Mouse (Mus musculus) retina, postnatal 1 day (tissue): ENCODE measurements at regions not wholly inside any gene's neighbourhood (a gene's known extent, or its start where the extent isn't known, plus 50 kb on each side); places are given as distances from the start of the nearest gene placed in this dataset.

Experiments
- DNase-seq: peaks from one replicate; pipeline ENCODE4 v3.0.0-alpha.2; 2012

DNA sequence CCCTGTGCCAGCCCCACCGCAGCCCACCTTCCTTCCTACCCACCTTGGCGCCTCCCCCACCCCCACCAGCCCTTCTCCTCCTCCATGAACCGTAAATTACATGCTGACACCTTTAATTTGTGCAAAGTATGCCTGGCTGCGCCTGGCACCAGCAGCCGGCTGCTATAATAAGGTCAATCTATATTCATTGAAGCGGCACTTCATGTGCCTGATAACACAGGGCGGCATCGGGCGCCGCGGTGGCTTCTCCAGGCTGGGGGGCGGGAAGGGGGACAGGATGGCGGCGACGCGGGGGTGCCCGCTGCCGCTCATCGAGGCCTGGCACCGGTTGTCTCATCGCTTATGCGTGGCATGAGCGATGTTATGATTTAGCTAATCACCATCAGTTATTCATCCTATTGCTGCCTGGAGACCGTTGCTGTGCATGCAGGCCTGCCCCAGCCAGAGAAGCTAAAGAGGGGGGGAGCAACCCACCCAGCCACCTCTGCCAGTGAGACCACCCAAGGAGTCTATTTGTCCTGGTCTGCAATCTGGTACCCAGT is 157.5 kb downstream of the Rplp1 start:
- peak; percentile 96 for DNase-seq

DNA sequence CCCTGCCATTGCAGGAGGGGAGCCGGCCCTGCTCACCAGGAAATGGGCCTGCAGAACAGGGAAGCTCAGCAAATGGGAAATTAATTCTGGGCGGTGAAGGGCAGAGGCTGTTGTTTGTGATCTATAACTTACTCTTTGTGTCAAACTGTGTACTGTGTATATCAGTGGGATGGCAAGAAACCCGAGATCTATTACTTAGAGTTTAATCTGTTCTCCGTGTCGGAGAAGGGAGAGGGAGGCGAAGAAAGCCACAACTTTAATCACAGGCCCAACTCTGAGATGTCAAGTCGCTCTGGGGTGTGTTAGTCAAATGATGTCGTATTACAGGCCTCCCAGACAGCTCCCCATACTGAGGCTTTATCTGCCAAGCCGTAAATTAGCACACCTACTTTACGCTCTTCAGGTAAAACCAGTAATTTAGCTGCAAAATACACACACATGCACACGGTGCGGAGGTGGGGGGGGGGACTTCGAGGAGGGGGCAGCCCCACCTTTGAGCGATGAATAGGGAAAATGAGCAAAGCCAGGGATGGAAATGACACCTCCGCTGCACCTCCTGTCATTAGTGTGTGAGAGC is 158.0 kb downstream of the Rplp1 start:
- no peak for DNase-seq

DNA sequence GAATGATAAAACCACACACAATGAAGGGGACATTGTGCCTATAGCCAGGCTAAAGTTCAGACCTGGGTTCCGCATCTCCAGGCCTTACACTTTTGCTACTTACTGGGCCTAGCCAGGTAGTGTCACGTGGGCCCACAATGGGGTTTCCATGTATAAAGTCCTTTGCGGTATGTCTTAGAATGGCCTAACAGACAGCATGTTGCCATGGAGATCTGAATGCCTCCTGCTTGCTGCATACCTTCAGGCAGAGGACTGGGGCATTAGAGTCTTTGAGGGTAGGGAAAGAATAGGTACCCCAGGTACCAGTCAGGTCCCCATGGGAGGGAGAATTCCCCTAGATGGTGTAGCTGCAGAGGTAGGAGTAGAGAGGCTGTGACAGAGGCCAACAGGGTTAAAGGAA is 159.0 kb downstream of the Rplp1 start:
- peak; percentile 20 for DNase-seq

DNA sequence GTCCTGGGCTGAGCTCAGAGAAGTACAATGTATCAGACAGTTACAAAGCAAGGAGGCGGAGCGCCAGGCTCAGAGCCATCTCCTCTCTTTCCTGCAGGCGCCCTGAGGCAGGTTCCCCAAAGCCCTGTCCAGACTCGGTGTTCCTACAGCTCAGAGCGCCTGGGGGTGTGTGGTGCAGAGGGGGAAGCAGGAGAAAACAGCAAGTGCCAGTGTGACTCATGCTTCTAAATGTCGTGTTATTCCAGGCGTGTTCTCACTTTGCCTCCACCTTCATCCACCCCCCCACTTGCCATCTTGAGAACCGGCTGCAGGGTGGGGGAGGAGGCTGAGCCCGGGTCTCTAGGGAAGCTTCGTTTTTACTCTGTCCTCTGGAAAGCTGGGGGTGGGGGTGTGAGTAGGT is 160.5 kb downstream of the Rplp1 start:
- peak; percentile 54 for DNase-seq

DNA sequence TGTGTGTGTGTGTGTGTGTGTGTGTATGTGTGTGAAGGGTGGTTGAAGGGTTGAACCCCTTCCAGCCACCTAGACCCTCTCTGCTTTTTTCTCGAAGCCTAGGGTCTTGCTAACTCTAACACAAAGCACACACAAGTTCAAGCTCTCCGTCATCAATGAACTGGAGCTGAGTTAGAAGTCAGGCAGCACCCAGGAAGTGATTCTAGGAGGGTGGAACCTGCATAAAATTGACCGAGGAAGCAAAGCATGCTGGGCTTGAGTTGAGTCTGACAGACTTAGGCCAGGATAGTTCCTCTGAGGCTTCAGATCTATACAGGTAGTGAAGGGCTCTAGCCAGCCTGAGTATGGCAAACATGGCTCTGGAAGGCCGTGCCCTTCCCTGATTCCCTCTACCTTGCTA is 165.1 kb downstream of the Rplp1 start:
- no peak for DNase-seq

DNA sequence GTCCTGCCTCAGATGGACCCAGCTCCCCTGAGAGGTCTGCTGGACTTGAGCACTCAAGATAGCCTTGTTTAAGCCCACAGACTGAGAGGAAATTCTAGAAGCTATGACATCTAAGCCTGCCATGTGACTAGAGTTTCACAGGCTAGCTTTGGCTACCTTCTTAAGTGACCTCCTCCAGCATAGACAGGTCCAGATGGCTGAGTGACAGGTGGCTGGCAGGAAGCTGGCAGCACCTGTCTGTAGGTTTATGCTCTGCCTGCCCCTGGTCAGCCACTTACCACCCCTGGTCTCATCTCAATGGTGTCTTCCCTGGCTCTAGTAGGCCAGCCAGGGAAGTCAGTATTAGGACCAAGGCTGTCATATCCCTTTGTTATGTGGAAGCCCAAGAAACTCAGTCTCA is 165.9 kb downstream of the Rplp1 start:
- DNase-seq, result no peak

DNA sequence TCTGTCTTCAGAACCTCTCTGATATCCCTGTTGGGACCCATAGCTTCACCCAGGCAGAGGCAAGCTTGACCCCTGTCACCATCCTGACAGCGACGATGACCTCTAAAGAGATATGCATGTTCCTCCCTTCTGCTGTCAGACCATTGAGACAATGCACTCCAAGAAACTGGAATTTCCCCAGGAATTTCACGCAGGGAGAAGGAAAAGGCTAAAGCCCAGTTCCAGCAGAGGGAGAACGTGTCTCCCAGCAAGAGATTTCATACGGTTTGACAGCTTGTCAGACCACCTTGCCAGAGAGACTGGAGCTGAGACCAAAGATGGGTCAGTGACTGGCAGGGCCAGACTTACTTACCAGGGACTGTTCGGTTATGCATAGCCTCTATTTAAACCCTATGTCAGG is 167.9 kb downstream of the Rplp1 start:
- peak; percentile 14 for DNase-seq

DNA sequence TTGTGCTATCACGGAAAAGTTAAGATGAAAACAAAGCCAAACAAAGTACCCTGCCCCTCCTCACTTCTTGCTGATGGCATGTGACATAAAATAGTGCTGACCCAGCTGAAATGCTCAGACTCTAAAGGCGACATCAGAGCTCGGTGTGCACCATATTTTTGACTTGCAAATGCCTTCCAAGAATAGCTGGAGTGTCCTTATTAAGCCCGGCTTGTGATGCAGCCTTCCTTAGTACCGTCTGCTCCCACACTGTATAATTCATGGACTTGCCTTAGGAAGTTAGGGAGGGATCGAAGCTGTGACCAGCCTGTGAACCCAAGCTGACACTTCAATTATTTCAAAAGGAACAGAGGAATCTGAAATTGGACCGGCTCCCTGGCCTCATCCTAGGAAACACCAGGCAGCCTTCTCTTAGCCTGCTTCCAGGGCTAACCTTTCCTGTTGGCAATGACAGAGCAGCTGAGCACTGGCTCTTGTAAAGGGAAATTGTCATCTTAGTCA is 169.0 kb downstream of the Rplp1 start:
- DNase-seq, result peak; percentile 48

DNA sequence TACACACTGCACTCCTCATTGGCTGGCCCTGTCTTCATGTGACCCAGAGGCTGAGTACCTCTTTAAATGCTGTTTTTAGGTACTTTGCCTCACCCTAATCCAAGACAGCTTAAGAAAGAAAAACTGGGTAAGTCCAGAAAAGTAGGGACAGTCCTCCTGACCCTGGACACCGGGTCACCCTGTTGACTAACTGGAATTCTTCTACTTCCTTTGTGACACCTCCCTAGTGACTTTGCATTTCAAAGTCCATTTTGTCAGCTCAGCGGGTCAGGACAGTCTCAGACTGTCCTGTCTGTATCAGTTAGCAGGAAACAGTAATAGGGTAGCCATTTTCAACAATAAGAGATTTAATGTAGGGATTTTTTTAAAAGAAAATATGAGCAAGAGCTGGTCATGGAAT is 180.8 kb downstream of the Rplp1 start:
- DNase-seq, result no peak

DNA sequence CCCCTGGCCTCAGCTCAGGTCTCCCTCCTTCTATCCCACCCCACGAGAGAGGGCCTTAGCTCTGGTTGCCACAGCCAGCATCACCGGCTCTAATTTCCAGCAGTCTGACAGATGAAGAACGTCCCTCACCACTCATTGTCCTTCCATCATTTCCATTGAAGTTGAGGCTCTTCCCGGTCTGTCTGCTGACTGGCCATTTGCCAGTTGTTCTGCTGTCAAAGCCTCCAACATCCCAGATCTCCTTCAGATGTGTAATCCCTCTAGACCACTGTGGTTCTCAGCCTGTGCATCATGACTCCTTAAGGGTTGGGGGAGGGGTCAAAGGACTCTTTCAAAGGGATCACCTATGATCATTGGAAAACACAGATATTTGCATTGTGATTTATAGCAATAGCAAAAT is 181.6 kb downstream of the Rplp1 start:
- DNase-seq, result no peak

DNA sequence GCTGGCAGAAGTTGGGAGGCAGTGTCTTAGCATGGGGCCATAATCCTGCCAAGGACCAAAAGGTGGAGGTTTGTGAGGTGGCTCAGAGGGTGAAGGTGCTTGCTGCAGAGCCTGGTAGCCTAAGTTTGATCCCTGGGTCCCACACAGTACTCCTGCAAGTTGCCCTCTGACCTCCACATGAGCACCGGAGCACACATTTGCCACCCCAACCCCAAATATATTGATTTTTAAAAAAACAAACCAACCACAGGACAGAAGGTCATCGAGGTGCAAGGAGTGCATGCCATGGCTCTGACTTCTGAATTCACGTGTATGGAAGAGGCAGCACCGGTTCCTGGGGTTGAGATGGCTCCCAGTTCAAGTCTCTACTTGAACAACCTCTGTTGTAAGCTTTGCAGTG is 186.2 kb downstream of the Rplp1 start:
- DNase-seq, result no peak

DNA sequence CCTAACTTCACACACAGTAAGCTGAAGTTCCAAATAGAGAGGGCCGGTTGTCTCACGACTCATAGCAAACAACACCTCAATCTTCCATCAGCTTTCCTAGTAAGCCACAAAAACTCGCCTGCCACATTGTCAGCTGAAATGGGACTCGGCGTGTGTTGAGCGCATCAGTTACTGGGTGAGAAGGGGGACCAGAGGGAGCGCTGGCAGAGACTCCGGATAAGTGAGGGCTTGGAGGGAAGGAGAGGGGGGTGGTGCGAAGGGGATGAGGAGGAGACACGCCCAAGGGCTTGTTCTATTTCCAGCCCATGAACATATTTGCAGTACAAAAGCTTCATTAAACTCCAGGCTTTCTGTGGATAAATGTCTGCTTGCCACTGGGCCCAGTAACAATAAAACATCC is 186.7 kb downstream of the Rplp1 start:
- DNase-seq, result no peak

DNA sequence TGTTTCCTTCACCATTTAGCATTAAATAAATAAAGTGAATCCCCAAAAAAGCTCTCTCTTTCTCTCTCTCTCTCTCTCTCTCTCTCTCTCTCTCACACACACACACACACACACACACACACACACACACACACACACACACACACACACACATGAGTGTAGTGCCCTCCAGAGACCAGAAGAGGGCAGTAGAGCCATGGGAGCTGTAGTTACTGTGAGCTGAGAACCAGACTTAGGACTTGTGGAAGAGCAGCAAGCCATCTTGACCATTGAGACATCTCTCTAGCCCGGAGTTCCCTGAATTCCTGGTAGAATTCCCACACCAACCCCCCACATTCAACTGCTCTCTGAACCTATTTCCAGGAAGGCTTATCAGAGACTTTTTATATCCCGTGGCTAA is 190.3 kb downstream of the Rplp1 start:
- DNase-seq, result no peak

DNA sequence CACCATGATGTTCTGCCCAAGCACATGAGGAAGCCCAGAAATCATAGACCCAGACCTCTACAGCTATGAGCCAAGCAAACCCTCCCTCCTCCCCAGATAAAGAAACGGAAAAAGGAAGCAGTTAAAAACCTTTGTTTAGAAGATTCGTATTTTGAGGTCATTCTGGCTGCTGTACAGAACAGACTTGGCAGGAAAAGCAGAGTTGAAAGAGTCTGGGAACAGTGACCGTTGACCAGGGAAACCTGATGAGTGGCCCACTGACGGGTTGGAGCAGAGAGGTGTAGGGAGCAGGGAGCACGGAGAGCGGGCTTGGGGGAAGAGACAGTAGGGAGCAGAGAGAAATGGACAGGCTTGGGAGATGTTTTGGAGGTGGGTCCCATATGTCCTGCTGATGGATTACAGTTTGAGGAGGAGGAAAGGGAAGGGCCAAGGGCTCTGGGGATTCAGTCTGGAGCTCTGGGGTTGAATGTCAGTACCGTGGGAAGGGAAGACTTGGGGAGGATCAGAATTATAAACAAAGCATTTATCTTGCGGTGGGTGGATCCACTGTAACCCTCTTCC is 191.2 kb downstream of the Rplp1 start:
- no peak for DNase-seq

DNA sequence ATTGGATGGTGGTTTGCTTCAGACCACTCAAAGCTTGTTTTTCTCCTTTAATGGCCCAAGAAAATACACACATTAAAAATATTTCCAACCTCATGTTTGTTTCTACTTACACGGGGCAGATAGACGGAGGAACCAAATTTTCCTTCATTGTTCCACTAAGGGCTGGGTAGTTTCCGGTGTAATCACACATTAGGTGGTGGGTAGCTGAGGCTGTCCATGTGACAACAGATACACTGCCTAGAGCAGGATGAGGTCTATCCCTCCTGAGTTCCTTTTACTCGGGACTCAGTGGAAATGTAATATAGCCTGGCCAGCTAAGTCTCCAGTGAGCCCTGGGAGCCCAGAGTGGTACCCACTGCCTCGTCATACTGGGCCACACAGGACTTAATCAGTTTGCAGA is 192.5 kb downstream of the Rplp1 start:
- no peak for DNase-seq

DNA sequence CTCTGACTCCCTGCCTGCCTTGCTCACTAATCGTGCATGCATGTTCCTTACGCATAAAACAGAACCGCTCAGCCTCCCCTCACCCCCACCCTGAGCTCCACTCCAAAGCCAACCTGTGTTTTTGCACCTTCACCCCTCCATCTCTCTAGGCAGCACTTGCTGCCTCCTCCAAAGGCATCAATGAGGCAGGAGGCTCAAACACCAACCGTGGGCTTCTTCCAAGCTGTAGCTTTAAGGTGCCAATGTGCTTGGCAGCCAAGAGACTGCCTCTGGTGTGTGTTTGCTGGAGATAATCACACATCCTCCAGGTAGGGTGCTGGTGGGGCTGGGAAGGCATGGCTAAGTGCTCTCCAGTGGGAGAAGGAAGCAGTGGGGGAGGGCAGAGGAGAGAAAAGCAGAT is 193.3 kb downstream of the Rplp1 start:
- DNase-seq, result no peak

DNA sequence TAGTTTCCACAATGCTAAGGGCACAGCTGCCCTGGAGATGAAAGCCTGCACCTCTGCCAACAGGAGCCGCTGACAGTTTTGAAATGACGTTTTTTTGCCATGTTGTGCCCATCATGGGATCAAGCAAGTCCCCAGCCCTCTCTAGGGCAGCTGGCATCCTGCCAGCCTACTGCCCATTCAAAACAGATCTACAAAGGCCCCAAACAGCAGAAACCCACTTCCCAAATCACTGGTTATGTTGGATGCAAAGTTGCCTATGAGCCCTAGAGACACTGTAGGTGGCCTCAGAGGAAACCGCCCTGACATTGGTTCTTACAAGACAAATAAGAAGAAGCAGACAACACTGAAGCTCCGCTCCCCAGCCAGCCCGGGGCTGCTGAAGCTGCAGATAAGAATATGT is 194.1 kb downstream of the Rplp1 start:
- DNase-seq, result peak; percentile 76

DNA sequence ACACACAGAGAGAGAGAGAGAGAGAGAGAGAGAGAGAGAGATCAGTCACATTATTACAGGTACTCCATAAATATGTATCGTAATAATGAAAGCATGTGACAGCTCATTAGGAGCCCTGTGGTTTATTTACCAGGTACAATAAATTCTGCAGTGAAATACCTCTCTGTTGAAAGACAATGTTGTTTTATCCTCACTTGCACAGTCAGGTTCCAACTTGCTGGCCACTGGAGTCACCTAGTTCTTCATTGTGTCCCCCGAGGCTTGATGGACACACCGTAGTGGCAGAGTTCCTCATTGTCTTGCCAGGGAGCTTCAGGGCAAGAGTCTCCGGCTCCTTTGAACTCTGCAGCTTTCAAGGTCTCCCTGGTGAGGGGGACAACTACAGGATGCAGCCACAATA is 197.6 kb downstream of the Rplp1 start:
- DNase-seq, result no peak

DNA sequence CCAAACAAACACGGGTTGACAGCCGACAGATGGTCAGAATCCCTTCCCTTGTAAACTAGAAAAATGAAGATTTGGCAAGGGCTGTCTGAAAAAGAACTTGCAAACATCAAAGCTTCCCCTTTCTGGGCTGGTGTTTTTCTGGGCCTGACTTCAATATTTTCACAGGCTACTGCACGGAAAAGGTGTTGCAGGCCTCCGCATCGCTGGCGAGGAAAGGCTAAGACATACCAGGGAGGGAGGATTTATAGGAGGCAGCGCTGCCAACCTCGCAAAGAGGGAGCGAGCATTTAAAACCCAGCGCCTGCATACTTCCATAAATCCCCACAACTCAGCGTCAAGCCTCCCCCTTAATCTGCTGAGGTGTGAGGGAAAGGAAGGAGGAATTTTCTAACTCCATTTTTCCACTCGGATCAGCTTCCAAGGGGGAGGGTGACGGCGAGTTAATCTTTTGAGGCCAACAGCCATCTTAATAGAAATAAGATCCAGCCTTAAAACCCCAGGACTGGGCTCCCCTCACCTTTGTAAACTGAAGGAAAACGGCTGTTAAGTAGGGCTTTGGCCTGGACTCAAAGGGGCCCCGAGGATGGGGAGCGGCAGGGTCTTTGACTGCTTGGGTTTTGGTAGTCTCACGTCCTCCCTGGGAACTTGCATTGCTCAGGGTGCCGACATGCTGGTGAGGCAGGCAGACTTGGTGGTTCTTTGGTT is 199.9 kb downstream of the Rplp1 start:
- peak; percentile 53 for DNase-seq

DNA sequence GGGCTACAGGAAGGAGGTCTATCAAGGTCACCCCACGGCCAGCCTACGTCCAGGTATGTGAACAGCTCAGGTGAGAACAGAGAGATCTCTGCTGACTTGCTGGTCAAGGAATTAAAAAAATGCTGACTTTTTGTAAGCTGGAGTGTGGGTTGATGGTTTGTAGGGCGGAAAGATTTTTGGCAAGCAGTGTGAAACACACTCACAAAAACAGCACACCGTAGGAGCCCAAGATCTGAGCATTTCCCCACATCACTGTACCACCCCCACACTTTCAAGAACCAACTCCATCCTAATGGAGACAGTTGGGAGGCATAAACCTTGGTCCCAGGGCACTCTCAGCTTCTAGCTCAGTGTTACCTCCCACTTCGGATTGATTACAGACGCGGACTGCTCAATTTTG is 200.5 kb downstream of the Rplp1 start:
- no peak for DNase-seq

DNA sequence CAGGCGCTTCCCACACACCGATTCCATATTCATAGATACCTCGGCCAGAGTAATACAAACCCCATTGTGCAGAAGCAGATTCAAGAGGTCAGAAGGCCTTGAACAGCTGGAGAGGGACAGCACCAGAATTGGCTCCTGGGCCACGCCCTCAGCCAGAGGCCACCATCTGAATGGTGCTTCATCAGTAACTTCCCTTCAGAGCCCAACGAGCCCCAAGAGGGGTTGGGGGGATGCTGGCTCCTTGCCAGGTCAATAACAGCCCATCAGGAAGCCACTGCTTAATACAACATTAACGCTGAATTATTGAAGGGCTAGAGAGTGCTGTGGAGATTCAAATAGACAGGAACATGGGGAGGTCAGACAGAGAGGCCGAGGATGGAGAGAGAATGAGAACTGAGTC is 203.0 kb downstream of the Rplp1 start:
- no peak for DNase-seq

DNA sequence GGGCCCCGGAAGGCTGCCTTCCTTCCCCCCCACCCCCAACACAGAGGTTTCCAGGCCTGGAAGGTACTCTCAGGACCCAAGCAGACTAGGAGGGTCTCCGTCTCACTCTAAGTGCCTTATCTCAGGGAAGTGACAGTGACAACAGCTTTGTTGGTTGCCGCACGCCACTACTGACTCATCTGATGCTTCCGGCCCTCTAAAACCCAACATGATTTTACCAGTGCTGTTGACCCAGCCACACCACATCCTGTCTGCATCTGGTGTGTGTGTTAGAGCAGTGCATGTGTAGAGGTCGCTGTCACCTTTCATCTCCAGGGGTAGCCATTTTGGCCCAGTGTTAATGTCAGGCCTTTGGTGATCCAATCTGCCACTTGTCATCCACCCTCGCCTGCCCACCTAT is 206.5 kb downstream of the Rplp1 start:
- DNase-seq, result no peak

DNA sequence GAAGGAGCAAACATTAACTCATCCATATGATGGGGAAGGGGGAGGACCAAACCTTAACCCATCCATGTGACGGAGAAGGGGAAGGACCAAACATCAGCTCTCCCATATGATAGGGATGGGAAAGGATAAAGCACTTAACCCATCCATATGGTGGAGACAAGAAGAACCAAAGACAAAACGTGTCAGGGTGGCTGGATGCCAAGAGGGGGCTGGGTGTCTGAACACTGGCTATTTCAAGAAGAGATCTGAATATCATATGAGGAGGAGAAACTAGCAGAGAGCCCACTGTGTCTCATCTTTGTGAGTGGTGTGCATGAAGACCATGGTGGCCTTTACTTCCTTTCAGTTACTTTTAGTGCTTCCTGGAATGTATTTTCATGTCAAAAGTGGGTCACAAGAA is 207.0 kb downstream of the Rplp1 start:
- DNase-seq, result no peak

DNA sequence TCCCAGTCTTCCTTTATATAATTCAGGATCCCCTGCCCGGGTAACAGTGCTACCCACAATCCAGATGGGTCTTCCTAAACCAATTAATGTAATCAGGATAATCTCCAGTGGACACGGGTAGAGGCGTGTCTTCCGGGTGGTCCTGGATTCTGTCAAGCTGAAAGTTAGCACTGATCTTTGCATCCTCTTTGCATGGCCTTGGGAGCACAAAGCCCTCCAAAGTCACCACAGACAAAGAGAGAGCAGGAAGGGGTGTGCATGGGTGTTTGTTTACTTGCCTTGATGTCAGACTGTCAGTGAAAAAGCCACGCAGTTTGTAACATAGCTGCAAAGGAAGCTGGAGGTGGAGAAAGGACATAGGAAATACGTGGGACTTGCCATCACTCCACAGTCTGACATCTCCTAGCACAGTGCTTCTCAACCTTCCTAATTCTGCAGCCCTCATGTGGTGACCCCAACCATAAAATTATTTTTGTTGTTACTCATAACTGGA is 208.0 kb downstream of the Rplp1 start:
- peak; percentile 81 for DNase-seq
